Comparison of ENCODE assay signal across 8 mouse cellular contexts in the genomic region with DNA sequence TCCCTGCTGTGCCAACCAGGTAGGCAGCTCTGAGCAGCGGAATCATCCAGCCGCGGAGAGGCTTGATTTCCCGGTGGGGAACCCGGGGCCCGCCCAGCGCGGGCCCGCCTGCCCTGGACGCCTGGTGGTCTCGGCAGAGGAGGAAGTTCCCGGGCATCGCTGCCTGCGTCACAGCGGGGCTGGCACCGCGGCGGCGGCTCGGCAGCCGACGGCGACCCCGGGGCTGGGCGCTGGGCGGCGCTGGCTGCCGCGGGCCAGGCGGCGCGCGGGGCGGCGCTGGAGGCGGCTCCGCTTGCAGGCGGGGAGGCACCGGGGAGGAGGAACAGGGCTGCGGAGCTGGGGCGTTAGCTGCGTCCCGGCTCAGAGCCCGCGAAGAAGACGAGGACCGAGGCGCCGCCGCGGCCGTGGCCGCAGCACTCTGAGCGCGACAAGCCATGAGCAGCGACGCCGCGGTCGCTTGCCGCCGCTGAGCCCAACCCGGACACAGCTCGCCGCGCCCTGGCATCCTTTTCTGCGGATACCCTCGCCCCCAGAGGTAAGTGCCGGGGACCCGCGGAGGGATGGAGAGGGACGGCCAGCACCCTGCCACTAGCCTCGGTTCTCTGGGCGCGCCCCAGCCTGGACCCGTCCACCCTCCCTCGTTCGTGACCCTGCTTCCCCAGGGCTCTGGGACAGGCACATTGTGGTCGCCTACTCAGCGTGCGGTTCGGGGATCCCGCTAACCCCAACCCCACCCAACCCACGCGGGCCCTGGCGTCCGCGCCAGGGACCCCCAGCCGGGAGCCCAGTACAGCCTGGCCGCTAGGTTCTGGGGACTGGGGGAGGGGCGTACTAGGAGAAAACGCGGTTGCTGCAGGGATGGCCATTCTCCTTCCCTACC. TPM values are rescaled to one million over a fixed set of nuclear protein-coding genes. Genes with fewer than 3 reads are reported as not detected.
DNase-seq lines count a peak whose midpoint lies in the region; ATAC-seq and TF ChIP-seq lines count a peak whose summit lies in the region.

Gene Lrrc8c (plus strand): TSS at position 293 of the 880 bp plus-strand sequence.

- H3K79me2 ChIP-seq in liver, adult 2 months (ENCODE audit: control insufficient read depth, insufficient read depth, low read length), result no peaks in the 10 kb centered on the region

- DNase-seq in B cell, adult 2 months, result peak; percentile 94 to 95
- DNase-seq in heart, adult 9 months (ENCODE audit: low spot score in 2 of 2), result peak; percentile 84 to 89
- DNase-seq in liver, adult 2 months (ENCODE audit: extremely low read depth, low read depth, low spot score), result no peak
- peak; percentile 89 to 94 for DNase-seq in spleen, postnatal 36 days (ENCODE audit: low spot score in 2 of 2)

- H3K4me3 ChIP-seq in bone marrow macrophage, adult 2 months (ENCODE audit: insufficient read depth, low read length), result peak within 1 kb of the TSS; percentile 69
- H3K4me3 ChIP-seq in embryonic facial prominence, embryonic 15.5 days (replicated peaks), result peak within 1 kb of the TSS; percentile 79
- H3K4me3 ChIP-seq in kidney, embryonic 14.5 days (ENCODE audit: low read length), result peak within 1 kb of the TSS; percentile 69
- H3K4me3 ChIP-seq in liver, adult 2 months (ENCODE audit: insufficient read depth, low read depth, low read length), result peak within 1 kb of the TSS; percentile 95

- H3K4me1 ChIP-seq in bone marrow macrophage, adult 2 months (ENCODE audit: control insufficient read depth, insufficient read depth, low read length), result peaks cover 8% of the 10 kb centered on the region
- H3K4me1 ChIP-seq in embryonic facial prominence, embryonic 15.5 days, result peaks cover 10% of the 10 kb centered on the region
- no peaks in the 10 kb centered on the region for H3K4me1 ChIP-seq in kidney, embryonic 14.5 days (ENCODE audit: control insufficient read depth, insufficient read depth, low read length)
- peaks cover 2% of the 10 kb centered on the region for H3K4me1 ChIP-seq in liver, adult 2 months (ENCODE audit: control insufficient read depth, insufficient read depth, low read length)

- 0 out of 2 replicates have a peak, but pooled peaks cover 2% of the 10 kb centered on the region for H3K27me3 ChIP-seq in embryonic facial prominence, embryonic 15.5 days
- no peaks in the 10 kb centered on the region for H3K27me3 ChIP-seq in kidney, embryonic 14.5 days (ENCODE audit: control insufficient read depth, insufficient read depth, low read length)
- H3K27me3 ChIP-seq in liver, adult 2 months (ENCODE audit: control insufficient read depth, insufficient read depth, low read length), result peaks cover 3% of the 10 kb centered on the region

- no peaks in the 10 kb centered on the region for H3K36me3 ChIP-seq in embryonic facial prominence, embryonic 15.5 days
- no peaks in the 10 kb centered on the region for H3K36me3 ChIP-seq in kidney, embryonic 14.5 days (ENCODE audit: control insufficient read depth, insufficient read depth, low read length)
- no peaks in the 10 kb centered on the region for H3K36me3 ChIP-seq in liver, adult 2 months (ENCODE audit: control insufficient read depth, insufficient read depth, low read length)

- H3K9me3 ChIP-seq in embryonic facial prominence, embryonic 15.5 days (replicated peaks), result no peaks in the 10 kb centered on the region
- H3K9me3 ChIP-seq in kidney, embryonic 14.5 days (ENCODE audit: control insufficient read depth, low read length), result no peaks in the 10 kb centered on the region

- peak within 1 kb of the TSS; percentile 50 for H3K9ac ChIP-seq in embryonic facial prominence, embryonic 15.5 days
- peak within 1 kb of the TSS; percentile 79 for H3K9ac ChIP-seq in kidney, embryonic 14.5 days (ENCODE audit: low read depth, low read length)
- H3K9ac ChIP-seq in liver, adult 2 months (ENCODE audit: low read depth, low read length), result peak within 1 kb of the TSS; percentile 93

- H3K27ac ChIP-seq in bone marrow macrophage, adult 2 months (ENCODE audit: insufficient read depth, low read depth, low read length), result peak within 1 kb of the TSS; percentile 36
- peak within 1 kb of the TSS; percentile 79 for H3K27ac ChIP-seq in embryonic facial prominence, embryonic 15.5 days (replicated peaks)
- H3K27ac ChIP-seq in kidney, embryonic 14.5 days (ENCODE audit: low read depth, low read length), result peak within 1 kb of the TSS; percentile 52; the same call in 1 of the 2 replicates
- H3K27ac ChIP-seq in liver, adult 2 months (replicated peaks; ENCODE audit: insufficient read depth, low read depth, low read length), result peak within 1 kb of the TSS; percentile 69

- TF ChIP-seq POLR2A in bone marrow macrophage, adult 2 months (IDR thresholded peaks at IDR 0.05; ENCODE audit: borderline replicate concordance, low read depth, low read length), result no peak; the same call in 1 of the 2 replicates
- 0 out of 2 replicates have a peak, but pooled peaks have one; percentile 14 for TF ChIP-seq POLR2A in liver, adult 2 months (IDR thresholded peaks at IDR 0.05; ENCODE audit: extremely low read depth, insufficient read depth, low read length)

- no peak for TF ChIP-seq CTCF in bone marrow macrophage, adult 2 months (IDR thresholded peaks at IDR 0.05; ENCODE audit: low read depth, low read length)
- TF ChIP-seq CTCF in liver, adult 2 months (IDR thresholded peaks at IDR 0.05; ENCODE audit: low read depth, low read length), result peak; percentile 16; the same call in 1 of the 2 replicates

- peak within 1 kb of the TSS; percentile 90 for H3K4me2 ChIP-seq in embryonic facial prominence, embryonic 15.5 days (replicated peaks)
- peak within 1 kb of the TSS; percentile 95 for H3K4me2 ChIP-seq in kidney, embryonic 14.5 days (replicated peaks; ENCODE audit: low read depth, low read length)

- ATAC-seq in embryonic facial prominence, embryonic 15.5 days (ENCODE audit: insufficient number of reproducible peaks, low FRiP score, low TSS enrichment, low read depth), result peak; percentile 92
- peak; percentile 95 for ATAC-seq in kidney, embryonic 14.5 days (ENCODE audit: low FRiP score, low TSS enrichment)
- peak; percentile 65 for ATAC-seq in monocyte, adult 5-6 weeks (replicated peaks; ENCODE audit: insufficient number of reproducible peaks, low FRiP score, low TSS enrichment, poor library complexity, severe bottlenecking)

- under 1% methylated on average over 87 of the region's 93 CpGs for WGBS in embryonic facial prominence, embryonic 15.5 days
- under 1% methylated on average over 84 of the region's 93 CpGs for WGBS in kidney, embryonic 14.5 days
- 1% methylated on average over 93 of the region's 93 CpGs for WGBS in liver, adult 2 months

RNA-seq across cellular contexts. Expression of gene Lrrc8c, which starts in this region (rescaled TPM):
- 9.6 and 12.1 TPM in 2 replicates for polyA plus RNA-seq in bone marrow macrophage, adult 2 months (2012; ENCODE audit: insufficient read depth, insufficient read length, missing spikeins)
- 15.5 and 16.1 TPM in 2 replicates for polyA plus RNA-seq in embryonic facial prominence, embryonic 15.5 days (2015; fragmentation: Nextera tagmentation; extraction: Ambion mirVana)
- 13.1 and 14.2 TPM in 2 replicates for polyA plus RNA-seq in kidney, embryonic 14.5 days (2014; fragmentation: Nextera tagmentation; extraction: Ambion mirVana)
- 2.1 and 3.3 TPM in 2 replicates for total RNA-seq in liver, adult 2 months (2014; rRNA removed)
- 1.5 and 1.8 TPM in 2 replicates for polyA plus RNA-seq in liver, adult 2 months (2012; rRNA removed)
- 18.1 to 49.5 TPM (median 38.9 TPM) in 3 replicates for total RNA-seq in monocyte, adult 5-6 weeks (2017)
